Mouse (Mus musculus): ENCODE measurements at regions not wholly inside any gene's neighbourhood (a gene's known extent, or its start where the extent isn't known, plus 50 kb on each side); places are given as distances from the start of the nearest gene placed in this dataset.

DNA sequence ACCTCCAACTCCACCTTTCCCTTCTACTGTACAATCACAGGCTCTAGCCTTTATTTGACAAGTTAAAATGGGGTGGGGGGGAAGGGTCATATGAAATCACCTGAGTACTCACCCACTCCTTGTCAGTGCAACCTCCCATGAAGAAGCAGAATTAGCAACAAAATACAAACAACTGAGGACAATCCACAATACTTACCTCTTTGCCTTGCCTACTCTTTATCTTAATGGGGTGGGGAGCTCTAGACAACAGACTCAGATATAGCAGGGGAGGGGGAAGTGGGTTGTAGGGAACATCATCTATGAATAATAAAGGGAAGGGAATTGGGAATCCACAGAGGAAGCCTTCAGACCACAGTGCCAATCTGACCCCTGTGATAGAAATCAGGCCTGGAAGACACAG lies 86.1 kb upstream of the Phyhipl start:
- DNase-seq (ENCODE audit: inconsistent age in 2 of 2, low spot score in 1 of 2) = no peak

DNA sequence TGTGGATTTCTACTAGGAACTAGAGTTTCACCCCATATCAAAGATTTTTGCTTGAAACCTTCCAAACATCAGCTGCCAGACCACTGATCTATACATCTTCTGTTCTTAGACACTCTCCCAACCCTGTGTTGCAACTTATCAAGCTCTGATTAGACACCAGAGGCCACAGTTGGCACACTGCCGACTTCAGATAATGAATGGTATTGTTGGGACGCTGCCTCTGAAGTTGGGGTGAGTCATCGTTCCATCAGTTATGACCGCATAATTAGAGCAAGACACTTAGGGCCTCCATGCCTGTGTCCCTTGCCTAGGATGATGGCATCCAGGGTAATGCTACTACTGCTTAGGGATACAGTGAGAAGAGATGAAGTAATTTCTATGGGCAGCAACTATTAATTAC lies 84.3 kb upstream of the Phyhipl start:
- DNase-seq (ENCODE audit: inconsistent age in 2 of 2, low spot score in 1 of 2) = peak; percentile 32 to 84

DNA sequence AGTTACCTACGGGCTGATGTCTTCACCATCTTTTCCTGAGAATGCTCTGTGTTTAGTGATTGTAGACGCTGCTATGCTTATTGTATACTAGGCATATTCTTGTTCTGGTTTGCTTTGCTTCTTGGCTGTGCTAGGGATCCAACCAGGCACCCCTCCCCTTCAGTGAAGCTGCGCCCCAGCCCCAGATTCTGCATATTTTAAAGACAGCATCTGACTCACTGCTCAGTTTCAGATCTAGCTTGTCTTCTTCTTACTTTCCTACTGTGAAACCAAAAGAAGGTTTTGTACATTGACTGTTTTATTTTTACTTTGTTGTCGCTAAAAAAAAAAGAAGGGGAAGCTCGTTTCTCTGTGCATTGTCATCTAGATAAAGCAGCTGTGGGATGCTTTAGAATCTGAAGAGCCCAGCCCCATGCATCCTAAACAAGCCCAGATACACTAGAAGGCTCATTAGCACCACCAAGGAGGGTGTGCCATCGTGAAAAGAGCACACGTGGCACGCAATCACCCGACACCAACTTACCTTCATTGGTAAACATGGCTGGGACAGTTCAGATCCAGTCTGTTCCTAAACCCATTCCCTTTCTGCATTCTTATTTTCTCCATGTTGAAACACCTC lies 83.7 kb upstream of the Phyhipl start:
- DNase-seq (ENCODE audit: inconsistent age in 2 of 2, low spot score in 1 of 2) = no peak

DNA sequence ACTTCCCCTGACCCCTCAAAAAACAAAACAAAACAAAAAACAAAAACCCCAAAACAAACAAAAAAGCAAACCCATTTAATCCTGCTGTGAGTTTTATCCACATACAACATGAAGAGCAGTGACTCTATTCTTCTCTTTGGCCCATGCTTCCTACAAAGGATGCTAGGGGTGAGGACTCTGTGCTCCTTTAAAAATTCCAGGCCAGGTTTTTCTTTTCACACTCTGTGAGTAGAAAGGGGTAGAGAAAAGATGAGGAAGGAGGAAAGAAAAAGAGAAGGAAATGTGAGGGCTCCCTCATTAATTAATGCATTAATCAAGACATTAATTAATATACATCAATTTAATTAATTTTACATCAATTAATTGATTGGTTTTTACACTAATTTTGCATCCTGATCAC lies 82.9 kb upstream of the Phyhipl start:
- DNase-seq (ENCODE audit: inconsistent age in 2 of 2, low spot score in 1 of 2) = no peak

DNA sequence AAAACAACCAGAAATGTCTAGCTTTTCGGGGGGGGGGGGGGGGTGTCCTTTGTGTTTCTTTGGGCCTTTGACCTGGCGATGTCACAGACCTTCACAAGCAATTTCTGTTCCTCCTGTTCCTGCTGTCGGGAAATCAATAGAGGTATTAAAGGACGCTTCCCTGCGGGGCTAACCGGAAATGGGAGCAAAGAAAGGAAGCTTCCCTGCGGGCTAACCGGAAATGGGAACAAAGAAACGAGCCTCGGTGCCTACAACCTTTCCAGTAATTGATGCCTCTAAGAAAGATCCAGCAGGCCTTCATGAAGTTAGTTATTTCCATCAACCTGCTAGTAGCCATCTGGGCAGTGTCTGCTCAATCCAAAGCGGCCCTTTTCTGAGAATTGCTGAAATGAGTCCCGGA lies 78.2 kb upstream of the Phyhipl start:
- DNase-seq (ENCODE audit: inconsistent age in 2 of 2, low spot score in 1 of 2) = no peak

DNA sequence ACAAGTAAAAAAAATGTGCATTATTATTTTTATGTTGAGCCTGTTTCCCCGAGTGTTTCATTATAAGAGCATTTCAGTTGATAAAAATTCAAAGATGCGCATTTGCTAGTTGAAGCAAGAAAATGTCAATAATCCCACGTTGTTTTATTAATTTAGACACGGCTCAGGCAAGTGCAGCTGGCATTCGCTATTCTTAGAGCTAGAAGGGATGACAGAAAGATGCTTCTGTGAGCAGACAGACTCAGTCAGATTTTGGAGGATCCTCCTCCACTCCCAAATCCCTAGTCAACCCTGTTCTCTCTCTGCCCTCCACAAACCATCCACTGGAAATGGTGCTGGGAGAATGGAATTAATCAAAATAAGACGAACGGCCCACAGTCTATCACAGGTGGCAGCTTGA lies 77.7 kb upstream of the Phyhipl start:
- no peak for DNase-seq (ENCODE audit: inconsistent age in 2 of 2, low spot score in 1 of 2)

DNA sequence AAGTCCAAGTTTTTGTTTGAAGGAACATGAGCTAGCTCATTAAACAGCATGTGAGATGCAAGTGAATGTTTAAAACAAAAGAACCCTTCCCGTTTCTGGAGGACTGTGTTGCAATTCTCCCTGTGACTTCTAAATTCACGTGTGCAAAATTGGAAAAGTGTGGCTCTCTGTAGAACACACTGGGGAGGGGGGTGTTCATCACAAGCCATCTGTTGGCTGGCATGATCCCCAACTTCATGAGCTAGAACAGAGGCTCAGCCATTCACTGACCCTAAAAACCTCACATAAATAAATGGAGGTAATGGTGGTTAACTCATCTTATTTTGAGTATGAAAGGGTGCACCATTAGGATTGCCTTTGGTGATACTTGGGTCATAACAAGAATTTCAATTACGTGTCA lies 69.3 kb upstream of the Phyhipl start:
- DNase-seq (ENCODE audit: inconsistent age in 2 of 2, low spot score in 1 of 2) = no peak

DNA sequence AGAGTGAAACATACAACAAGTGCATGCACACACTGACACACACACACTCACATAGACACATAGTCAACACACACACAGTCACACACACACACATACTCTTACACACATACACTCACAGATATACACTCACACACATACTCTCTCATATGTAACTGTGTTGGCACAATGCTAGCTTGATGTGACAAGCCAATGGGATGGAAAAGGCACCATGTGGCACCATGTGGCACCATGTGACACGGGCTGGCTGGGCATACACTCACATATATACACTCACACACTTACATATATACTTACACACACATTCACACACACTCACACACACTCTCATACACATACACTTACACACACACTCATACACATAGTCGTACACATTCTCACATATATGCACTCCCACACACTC lies 67.0 kb upstream of the Phyhipl start:
- DNase-seq (ENCODE audit: inconsistent age in 2 of 2, low spot score in 1 of 2) = no peak

DNA sequence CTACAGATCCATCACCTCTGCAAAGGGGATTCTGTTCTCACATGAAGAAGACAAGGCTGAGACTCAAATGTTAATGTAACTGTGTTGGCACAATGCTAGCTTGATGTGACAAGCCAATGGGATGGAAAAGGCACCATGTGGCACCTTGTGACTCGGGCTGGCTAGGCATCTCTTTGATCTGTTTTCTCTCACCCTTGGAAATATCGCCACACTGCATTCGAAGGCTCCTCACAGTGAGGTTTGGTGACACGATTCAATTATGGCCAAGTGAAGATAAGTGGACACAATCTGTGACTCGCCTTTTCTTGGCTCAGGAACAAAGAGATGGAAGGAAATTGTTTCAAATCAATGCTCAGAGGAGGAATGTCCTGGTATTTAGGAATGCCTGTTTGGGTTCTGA lies 66.6 kb upstream of the Phyhipl start:
- no peak for DNase-seq (ENCODE audit: inconsistent age in 2 of 2, low spot score in 1 of 2)

DNA sequence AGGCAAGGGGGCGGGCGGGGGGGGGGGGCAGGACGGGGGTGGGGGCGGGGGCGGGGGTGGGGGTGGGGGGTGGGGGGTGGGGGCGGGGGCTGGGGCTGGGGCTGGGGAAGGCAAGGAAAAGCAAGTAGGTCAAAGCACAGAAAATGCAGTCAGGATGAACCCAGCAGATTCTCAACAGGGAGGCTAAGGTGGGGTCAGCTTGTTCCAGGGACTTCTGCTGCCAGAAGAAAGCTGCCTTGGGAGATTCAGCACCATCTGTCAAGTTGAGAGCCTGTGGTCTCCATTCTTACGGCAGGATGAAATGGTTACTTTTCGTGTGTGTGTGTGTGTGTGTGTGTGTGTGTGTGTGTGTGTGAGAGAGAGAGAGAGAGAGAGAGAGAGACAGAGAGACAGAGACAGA lies 61.7 kb upstream of the Phyhipl start:
- DNase-seq (ENCODE audit: inconsistent age in 2 of 2, low spot score in 1 of 2) = no peak

DNA sequence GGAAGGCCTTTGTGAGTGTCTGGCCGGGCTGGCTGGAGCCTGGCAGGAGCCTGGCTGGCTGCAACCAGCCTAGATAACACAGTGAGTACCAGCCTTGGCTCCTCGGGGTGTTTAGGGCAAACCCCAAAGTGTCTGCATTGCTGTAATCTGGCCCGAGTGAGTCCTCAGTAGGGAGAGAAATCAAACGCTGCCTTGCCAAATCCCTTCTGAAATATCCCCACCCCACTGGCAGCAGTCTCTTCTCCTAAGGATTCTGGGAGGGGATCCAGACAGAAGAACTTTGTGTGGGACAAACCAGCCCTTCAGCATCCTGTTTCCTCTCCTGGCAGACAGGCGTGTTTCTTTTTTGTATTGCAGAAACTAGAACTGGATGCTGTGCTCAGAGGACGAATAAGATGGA lies 61.3 kb upstream of the Phyhipl start:
- DNase-seq (ENCODE audit: inconsistent age in 2 of 2, low spot score in 1 of 2) = peak; percentile 4 to 30

DNA sequence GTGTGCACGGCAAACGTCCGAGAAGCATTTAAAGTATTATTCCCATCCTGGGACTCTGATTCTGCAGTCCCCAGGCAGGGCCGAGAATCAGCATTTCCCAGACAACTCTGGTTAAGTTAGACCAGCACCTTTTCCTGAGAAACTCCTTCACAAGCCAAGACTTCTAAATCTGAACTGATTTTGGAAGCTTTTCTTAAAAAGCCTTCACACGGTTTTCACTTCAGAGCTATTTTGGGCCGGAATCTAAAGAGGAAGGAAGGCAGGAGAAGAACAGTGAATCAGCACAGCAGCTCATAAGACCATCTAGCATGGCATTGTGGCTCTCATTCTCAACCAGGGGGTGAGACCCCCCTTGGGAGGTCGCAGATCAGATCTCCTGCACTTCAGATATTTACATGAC lies 57.5 kb upstream of the Phyhipl start:
- DNase-seq (ENCODE audit: inconsistent age in 2 of 2, low spot score in 1 of 2) = no peak

DNA sequence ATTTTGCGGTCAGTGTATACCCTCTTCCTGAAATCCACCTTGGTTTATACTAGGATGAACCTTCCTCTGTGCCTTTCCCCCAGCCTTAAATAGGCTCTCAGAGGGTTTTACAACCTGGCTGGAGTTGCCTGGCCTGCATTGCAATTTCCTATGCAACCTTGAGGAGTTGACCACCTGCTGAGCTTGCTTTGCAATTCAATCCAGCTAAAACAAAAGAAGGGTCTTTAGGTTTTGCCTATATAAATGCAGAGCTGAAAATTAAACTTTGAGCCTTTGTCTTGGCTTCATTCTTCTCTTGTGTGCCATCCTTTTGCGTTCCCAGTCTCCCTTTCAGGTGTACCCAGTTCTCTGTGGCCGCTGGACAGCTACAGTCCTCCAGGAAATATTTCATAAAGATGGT lies 53.0 kb upstream of the Phyhipl start:
- DNase-seq (ENCODE audit: inconsistent age in 2 of 2, low spot score in 1 of 2) = no peak
